Mouse (Mus musculus): ENCODE measurements around the gene Tspyl1. TPM values are rescaled to one million over a fixed set of nuclear protein-coding genes. Genes with fewer than 3 reads are reported as not detected.

Gene Tspyl1
- polyA plus RNA-seq, 1 experiment from 2014 or later, result 169 TPM

DNA sequence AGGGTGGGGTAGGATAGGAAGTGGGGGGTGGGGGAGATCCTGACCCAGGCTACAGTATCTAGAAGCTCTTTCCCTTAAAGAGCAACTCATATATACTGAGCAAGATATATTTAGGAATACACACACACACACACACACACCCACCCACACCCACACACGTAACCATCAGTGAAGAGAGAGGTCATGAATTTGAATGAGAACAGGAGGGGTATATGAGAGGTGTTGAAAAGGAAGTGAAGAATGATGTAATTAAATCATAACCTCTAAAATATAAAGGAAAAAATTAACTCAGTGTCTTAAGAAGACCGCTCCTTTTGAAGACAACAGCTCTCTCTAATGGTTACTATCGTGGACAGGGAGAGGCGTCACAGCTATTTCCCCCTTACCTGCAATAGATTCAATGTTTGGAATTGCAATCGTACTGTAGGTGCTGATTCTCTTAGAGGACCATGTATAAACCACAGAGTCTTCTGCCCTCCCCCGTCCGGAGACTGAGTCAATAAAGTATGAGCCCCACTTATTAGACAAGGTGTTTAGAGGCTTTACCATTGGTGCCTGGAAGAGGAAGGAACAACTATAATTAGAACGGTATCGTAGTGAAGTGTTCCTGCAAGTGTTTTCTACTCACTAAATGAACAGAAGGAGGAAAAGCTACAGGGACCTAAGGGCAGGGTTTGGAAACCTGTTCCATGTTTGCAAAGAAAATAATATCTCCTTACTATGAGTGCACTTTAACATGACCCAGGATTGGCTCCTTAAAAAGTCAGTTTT, 28.1 kb downstream of the Tspyl1 start:
- no peak overlapping the region for H3K27ac ChIP-seq (replicated peaks)
- 89% methylated on average over 9 of the region's 9 CpGs for WGBS
- H3K4me2 ChIP-seq, result no peak overlapping the region
- no peak for ATAC-seq (ENCODE audit: low read depth)
- no peaks in the 10 kb centered on the region for H3K9me3 ChIP-seq
- H3K4me3 ChIP-seq, result no peak overlapping the region
- no peaks in the 10 kb centered on the region for H3K36me3 ChIP-seq
- H3K27me3 ChIP-seq, result no peaks in the 10 kb centered on the region
- H3K4me1 ChIP-seq (replicated peaks), result peaks cover 5% of the 10 kb centered on the region
- H3K9ac ChIP-seq, result no peak overlapping the region

DNA sequence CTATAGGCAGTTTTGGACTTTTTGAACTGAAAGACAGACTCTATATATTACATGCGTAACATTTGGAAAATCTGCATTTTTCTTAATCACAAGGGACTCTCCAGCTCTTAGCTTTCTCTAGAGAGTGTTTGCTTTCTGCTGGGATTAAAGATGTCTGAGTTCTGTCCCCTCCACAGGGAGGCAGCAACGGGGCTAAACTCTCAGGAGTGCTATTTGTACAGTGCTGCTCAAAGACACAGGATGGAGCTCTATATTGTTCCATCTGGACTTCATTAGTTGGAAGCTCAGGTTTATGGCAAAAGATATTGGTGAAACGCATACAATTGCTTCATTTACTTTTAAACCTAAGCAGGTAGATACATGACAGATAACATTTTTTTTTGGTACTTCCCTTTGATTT, 30.5 kb downstream of the Tspyl1 start:
- no peak overlapping the region for H3K4me2 ChIP-seq
- H3K27ac ChIP-seq (replicated peaks), result no peak overlapping the region
- H3K9me3 ChIP-seq, result no peaks in the 10 kb centered on the region
- H3K4me1 ChIP-seq (replicated peaks), result peaks cover 30% of the 10 kb centered on the region
- ATAC-seq (ENCODE audit: low read depth), result no peak
- no peak overlapping the region for H3K4me3 ChIP-seq
- H3K9ac ChIP-seq, result no peak overlapping the region
- no peaks in the 10 kb centered on the region for H3K36me3 ChIP-seq
- no peaks in the 10 kb centered on the region for H3K27me3 ChIP-seq
- 61% methylated on average over 3 of the region's 3 CpGs for WGBS

DNA sequence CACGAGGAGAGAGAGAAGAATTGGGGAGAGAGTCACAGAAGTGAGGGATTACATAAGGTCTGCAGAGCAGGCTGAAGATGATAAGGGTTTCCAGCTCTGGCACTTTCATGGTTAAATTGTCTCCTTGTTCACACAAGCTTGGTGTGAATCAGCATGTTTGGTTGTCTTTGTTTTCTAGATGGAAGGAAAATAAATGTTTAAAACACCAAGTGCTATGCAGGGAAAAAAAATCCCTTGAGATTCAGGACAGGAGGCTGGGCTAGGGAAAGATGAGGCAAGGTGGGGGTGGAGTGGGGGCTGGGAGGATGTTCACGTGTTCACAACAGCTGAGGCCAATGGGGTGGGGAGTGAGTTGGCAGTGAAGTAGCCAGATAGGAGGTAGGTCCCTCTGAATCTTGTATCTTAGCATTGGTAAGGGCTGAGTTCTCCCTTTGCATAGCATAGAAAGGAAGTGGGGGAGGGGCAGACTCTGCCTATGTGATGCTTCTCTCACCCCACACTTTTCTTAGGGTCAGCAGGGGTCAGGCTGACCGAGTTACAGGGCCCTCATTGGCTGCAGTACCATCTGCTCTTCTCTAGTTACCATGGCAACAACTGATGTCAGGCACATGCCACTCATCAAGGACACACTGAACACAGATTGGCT, 34.7 kb downstream of the Tspyl1 start:
- H3K27ac ChIP-seq (replicated peaks), result peak overlapping the region; percentile 82
- no peaks in the 10 kb centered on the region for H3K36me3 ChIP-seq
- H3K4me2 ChIP-seq, result peak overlapping the region; percentile 45
- peak; percentile 91 for ATAC-seq (ENCODE audit: low read depth)
- 2% methylated on average over 3 of the region's 3 CpGs for WGBS
- peak overlapping the region; percentile 53 for H3K9ac ChIP-seq
- no peaks in the 10 kb centered on the region for H3K9me3 ChIP-seq
- peak overlapping the region; percentile 17 for H3K4me3 ChIP-seq
- no peaks in the 10 kb centered on the region for H3K27me3 ChIP-seq
- H3K4me1 ChIP-seq (replicated peaks), result peaks cover 33% of the 10 kb centered on the region

DNA sequence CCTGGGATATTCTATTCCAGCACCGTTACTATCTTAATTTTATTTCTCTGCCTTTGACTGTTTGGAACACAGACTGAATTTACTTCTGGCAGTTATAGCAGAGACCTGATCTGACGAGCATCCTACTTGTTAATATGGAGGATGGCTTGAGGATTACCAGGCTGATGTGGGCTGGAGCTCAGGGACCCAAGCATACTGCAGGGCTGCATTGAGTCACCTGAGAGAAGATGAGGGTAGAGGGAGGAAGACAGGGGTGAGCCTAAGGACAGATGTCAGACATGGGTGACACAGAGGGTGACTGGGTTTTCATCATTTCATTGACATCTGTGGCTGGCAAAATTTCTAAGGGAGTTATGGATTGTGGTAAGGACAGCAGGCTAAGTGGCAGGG, 35.2 kb downstream of the Tspyl1 start:
- 15% methylated on average over 2 of the region's 2 CpGs for WGBS
- ATAC-seq (ENCODE audit: low read depth), result peak; percentile 61
- Histone ChIP-seq H3K4me3 (no peak overlapping the region), H3K4me1 (replicated peaks) (peaks cover 33% of the 10 kb centered on the region), H3K27ac (replicated peaks) (peak overlapping the region; percentile 82), H3K27me3 (no peaks in the 10 kb centered on the region), H3K4me2 (peak overlapping the region; percentile 45), H3K9me3 (no peaks in the 10 kb centered on the region), H3K9ac (peak overlapping the region; percentile 53; the same call in 1 of the 2 replicates), H3K36me3 (no peaks in the 10 kb centered on the region)

DNA sequence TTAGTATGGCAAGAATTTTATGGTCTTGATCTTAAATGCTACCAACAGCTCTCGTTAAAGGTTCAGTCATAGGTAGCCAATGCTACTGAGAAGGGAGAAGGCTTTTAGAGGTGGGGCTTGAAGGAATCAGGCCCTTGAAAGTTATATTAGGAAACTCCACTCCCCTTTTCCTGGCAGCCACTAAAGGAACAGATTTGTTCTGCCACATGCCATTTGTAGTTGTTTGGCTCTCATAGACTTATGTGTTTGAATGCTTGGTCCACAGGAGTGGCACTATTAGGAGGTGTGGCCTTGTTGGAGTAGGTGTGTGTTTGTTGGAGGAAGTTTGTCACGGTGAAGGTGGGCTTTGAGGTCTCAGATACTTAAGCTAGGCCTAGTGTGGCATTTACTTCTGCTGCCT, 38.8 kb downstream of the Tspyl1 start:
- no peaks in the 10 kb centered on the region for H3K27me3 ChIP-seq
- H3K4me2 ChIP-seq, result no peak overlapping the region
- ATAC-seq (ENCODE audit: low read depth), result no peak
- H3K9me3 ChIP-seq, result no peaks in the 10 kb centered on the region
- H3K9ac ChIP-seq, result no peak overlapping the region
- 79% methylated on average over 2 of the region's 2 CpGs for WGBS
- H3K4me1 ChIP-seq (replicated peaks), result peaks cover 21% of the 10 kb centered on the region
- H3K36me3 ChIP-seq, result no peaks in the 10 kb centered on the region
- no peak overlapping the region for H3K4me3 ChIP-seq
- H3K27ac ChIP-seq (replicated peaks), result no peak overlapping the region

DNA sequence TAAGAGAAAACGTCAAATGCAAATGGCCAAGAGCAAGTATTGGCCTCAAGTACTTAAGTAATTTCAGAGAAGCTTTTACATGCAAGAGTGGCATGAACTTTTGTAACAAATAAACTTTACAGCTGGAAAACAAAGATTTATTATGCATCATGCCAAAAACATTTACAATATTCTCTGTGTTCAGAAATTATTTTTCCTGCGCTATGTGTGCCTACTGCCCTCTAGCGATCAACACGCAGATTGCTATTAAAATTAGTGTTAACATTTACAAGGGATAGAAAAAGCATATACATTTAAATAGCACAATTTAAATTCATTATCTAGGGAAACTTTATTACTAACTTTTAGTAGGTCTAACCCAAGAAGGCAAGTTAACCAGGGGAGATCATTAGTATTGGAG, 44.7 kb downstream of the Tspyl1 start:
- Histone ChIP-seq H3K27ac (replicated peaks) (no peak overlapping the region), H3K4me2 (no peak overlapping the region), H3K27me3 (no peaks in the 10 kb centered on the region), H3K4me1 (replicated peaks) (no peaks in the 10 kb centered on the region), H3K9me3 (no peaks in the 10 kb centered on the region), H3K4me3 (no peak overlapping the region), H3K36me3 (no peaks in the 10 kb centered on the region), H3K9ac (no peak overlapping the region)
- ATAC-seq (ENCODE audit: low read depth), result no peak
- 24% methylated on average over 4 of the region's 4 CpGs for WGBS

DNA sequence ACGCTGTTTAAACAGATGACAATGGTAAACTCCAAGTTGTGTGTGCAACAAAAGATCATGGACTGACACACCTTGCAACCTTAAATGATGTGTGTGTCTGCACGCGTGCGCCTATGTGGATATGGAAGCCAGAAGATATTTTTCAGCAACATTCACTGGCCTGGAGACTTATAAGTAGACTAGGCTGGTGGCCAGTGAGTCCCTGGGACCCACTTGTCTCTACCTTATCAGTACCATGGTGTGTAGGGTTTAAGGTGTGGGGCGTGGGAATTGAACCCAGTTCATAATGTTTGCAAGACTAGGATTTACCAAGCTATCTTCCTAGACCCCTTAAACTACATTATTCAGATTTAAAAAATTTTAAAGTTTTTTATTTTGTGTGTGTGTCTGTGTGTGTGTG, 45.2 kb downstream of the Tspyl1 start:
- WGBS, result 60% methylated on average over 5 of the region's 5 CpGs
- no peaks in the 10 kb centered on the region for H3K36me3 ChIP-seq
- no peak overlapping the region for H3K4me2 ChIP-seq
- H3K27me3 ChIP-seq, result no peaks in the 10 kb centered on the region
- no peak overlapping the region for H3K4me3 ChIP-seq
- H3K9ac ChIP-seq, result no peak overlapping the region
- no peaks in the 10 kb centered on the region for H3K4me1 ChIP-seq (replicated peaks)
- ATAC-seq (ENCODE audit: low read depth), result no peak; the same call in 1 of the 2 replicates
- no peaks in the 10 kb centered on the region for H3K9me3 ChIP-seq
- no peak overlapping the region for H3K27ac ChIP-seq (replicated peaks)

DNA sequence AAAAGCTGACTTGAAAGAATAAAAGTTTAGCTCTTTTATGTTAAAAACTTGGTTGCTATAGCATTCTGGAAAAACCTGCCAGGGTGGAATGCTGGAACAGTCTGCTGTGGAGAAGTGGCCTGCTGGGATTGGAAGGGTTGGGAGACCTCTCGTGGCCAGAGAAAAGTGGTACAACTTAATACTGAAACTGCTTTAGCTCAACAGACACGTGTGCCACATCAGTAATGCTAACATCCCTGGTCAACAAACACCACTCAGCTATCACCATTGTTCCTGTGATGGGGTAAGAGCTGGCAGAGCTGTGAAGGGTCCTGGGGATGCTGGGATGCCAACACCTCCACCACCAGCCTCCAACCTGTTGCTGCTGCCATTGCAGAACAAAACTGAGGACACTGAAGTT, 46.3 kb downstream of the Tspyl1 start:
- H3K27me3 ChIP-seq, result no peaks in the 10 kb centered on the region
- no peak overlapping the region for H3K9ac ChIP-seq
- 5% methylated on average over 2 of the region's 2 CpGs for WGBS
- peak; percentile 63 for ATAC-seq (ENCODE audit: low read depth)
- H3K9me3 ChIP-seq, result no peaks in the 10 kb centered on the region
- no peak overlapping the region for H3K27ac ChIP-seq (replicated peaks)
- H3K4me2 ChIP-seq, result no peak overlapping the region
- no peak overlapping the region for H3K4me3 ChIP-seq
- H3K36me3 ChIP-seq, result no peaks in the 10 kb centered on the region
- H3K4me1 ChIP-seq (replicated peaks), result no peaks in the 10 kb centered on the region

Other genes with a start within 250 kb of the Tspyl1 start
- gene Trappc3l, start 244.6 kb upstream of the Tspyl1 start, polyA plus RNA-seq (2015; fragmentation: Nextera tagmentation; extraction: Ambion mirVana), result not detected in 2 replicates
- not detected in 2 replicates for gene Calhm4, start 237.9 kb upstream of the Tspyl1 start, polyA plus RNA-seq (2015; fragmentation: Nextera tagmentation; extraction: Ambion mirVana)
- 0.79 and 0.81 TPM in 2 replicates for gene Calhm5, start 185.7 kb upstream of the Tspyl1 start, polyA plus RNA-seq (2015; fragmentation: Nextera tagmentation; extraction: Ambion mirVana)
- gene Calhm6, start 154.2 kb upstream of the Tspyl1 start, polyA plus RNA-seq (2015; fragmentation: Nextera tagmentation; extraction: Ambion mirVana), result 0.24 and 0.92 TPM in 2 replicates
- gene Dse, start 74.5 kb upstream of the Tspyl1 start, polyA plus RNA-seq (2015; fragmentation: Nextera tagmentation; extraction: Ambion mirVana), result 9.5 and 10.0 TPM in 2 replicates
- gene Tspyl4, start 15.3 kb downstream of the Tspyl1 start, polyA plus RNA-seq (2015; fragmentation: Nextera tagmentation; extraction: Ambion mirVana), result 258 and 266 TPM in 2 replicates
- not detected in 2 replicates for gene Col10a1, start 107.8 kb downstream of the Tspyl1 start, polyA plus RNA-seq (2015; fragmentation: Nextera tagmentation; extraction: Ambion mirVana)
- 3.1 and 3.4 TPM in 2 replicates for gene Nt5dc1, start 136.4 kb downstream of the Tspyl1 start, polyA plus RNA-seq (2015; fragmentation: Nextera tagmentation; extraction: Ambion mirVana)
- gene Frk, start 201.2 kb downstream of the Tspyl1 start, polyA plus RNA-seq (2015; fragmentation: Nextera tagmentation; extraction: Ambion mirVana), result 1.2 and 1.5 TPM in 2 replicates